Mouse (Mus musculus) limb, embryonic 11.5 days (tissue): ENCODE data around the gene Pik3r3. TPM values are rescaled to one million over a fixed set of nuclear protein-coding genes. Genes with fewer than 3 reads are reported as not detected.

Source experiments
- polyA plus RNA-seq: library from polyadenylated mRNA; unstranded; fragments of >200 nt; fragmentation: Nextera tagmentation; extraction: Ambion mirVana; gene quantifications from 2 replicates; pipeline ENCODE4 v1.2.1, GENCODE M21; 2014

The Pik3r3 gene
- polyA plus RNA-seq, 1 experiment from 2014 or later = 46.2 TPM

Other genes with a start within 250 kb of the Pik3r3 start
- gene Faah, start 203.7 kb upstream of the Pik3r3 start, polyA plus RNA-seq = 0.35 and 0.55 TPM in 2 replicates
- 16.9 and 20.0 TPM in 2 replicates for gene Nsun4, start 167.7 kb upstream of the Pik3r3 start, polyA plus RNA-seq
- gene Uqcrh, start 146.5 kb upstream of the Pik3r3 start, polyA plus RNA-seq = 470 and 488 TPM in 2 replicates
- gene Lrrc41, start 146.3 kb upstream of the Pik3r3 start, polyA plus RNA-seq = 81.4 and 81.6 TPM in 2 replicates
- gene Rad54l, start 97.9 kb upstream of the Pik3r3 start, polyA plus RNA-seq = 66.0 and 69.8 TPM in 2 replicates
- 57.0 and 62.4 TPM in 2 replicates for gene Pomgnt1, start 97.8 kb upstream of the Pik3r3 start, polyA plus RNA-seq
- gene Lurap1, start 70.3 kb upstream of the Pik3r3 start, polyA plus RNA-seq = 2.0 and 2.4 TPM in 2 replicates
- gene Tspan1, start 54.0 kb upstream of the Pik3r3 start, polyA plus RNA-seq = 0.17 TPM in 1 of 2 replicates, not detected in the other
- not detected in 2 replicates for gene 1700042G07Rik, start 48.2 kb upstream of the Pik3r3 start, polyA plus RNA-seq
- gene Gm49337, start 48.2 kb upstream of the Pik3r3 start, polyA plus RNA-seq = not detected in 2 replicates
- 28.3 and 38.9 TPM in 2 replicates for gene Mast2, start 242.6 kb downstream of the Pik3r3 start, polyA plus RNA-seq